Mouse (Mus musculus): ENCODE results near the gene Snn. TPM values are rescaled to one million over a fixed set of nuclear protein-coding genes. Genes with fewer than 3 reads are reported as not detected.

Gene Snn
- total RNA-seq, 2 experiments from 2014 or later, result 33.5 to 37.4 TPM

GRCm38 (mm10) chr16:11040603-11041002 lies 20.1 kb upstream of the Snn start:
- no peak for DNase-seq
- intact Hi-C loops (cut with DNase I), result no loop called here

GRCm38 (mm10) chr16:11043239-11043638 lies 17.5 kb upstream of the Snn start:
- intact Hi-C loops (cut with DNase I), result no loop called here
- no peak for DNase-seq

GRCm38 (mm10) chr16:11046437-11046836 lies 14.3 kb upstream of the Snn start:
- peak; percentile 48 to 56 for DNase-seq
- intact Hi-C loops (cut with DNase I), result no loop called here

- no peak for DNase-seq
- intact Hi-C loops (cut with DNase I), result no loop called here
These were observed 13.6 kb upstream of the Snn start for GRCm38 (mm10) chr16:11047130-11047529.

- intact Hi-C loops (cut with DNase I), result no loop called here
- no peak for DNase-seq
These were observed 10.5 kb upstream of the Snn start for GRCm38 (mm10) chr16:11050226-11050625.

GRCm38 (mm10) chr16:11051134-11051533 lies 9.6 kb upstream of the Snn start:
- intact Hi-C loops (cut with DNase I), result no loop called here
- no peak for DNase-seq

GRCm38 (mm10) chr16:11054409-11054808 lies 6.3 kb upstream of the Snn start:
- DNase-seq, result no peak
- intact Hi-C loops (cut with DNase I), result no loop called here

GRCm38 (mm10) chr16:11054871-11055270 lies 5.9 kb upstream of the Snn start:
- no peak for DNase-seq
- intact Hi-C loops (cut with DNase I), result no loop called here

- intact Hi-C loops (cut with DNase I), result no loop called here
- no peak for DNase-seq
These were observed 4.8 kb upstream of the Snn start for GRCm38 (mm10) chr16:11055916-11056315.

GRCm38 (mm10) chr16:11062794-11063721 lies 2.3 kb downstream of the Snn start:
- intact Hi-C loops (cut with DNase I), result no loop called here
- peak; percentile 91 to 92 for DNase-seq

GRCm38 (mm10) chr16:11064341-11064740 lies 3.6 kb downstream of the Snn start:
- no peak for DNase-seq
- intact Hi-C loops (cut with DNase I), result no loop called here

- intact Hi-C loops (cut with DNase I), result no loop called here
- no peak for DNase-seq
These were observed 4.0 kb downstream of the Snn start for GRCm38 (mm10) chr16:11064742-11065141.

- intact Hi-C loops (cut with DNase I), result no loop called here
- no peak for DNase-seq
These were observed 4.7 kb downstream of the Snn start for GRCm38 (mm10) chr16:11065431-11065830.

- intact Hi-C loops (cut with DNase I), result loop anchor here (2.0 kb wide), 1 partner anchor 21 kb away; no protein-coding TSS in a partner anchor
- peak; percentile 99 for DNase-seq
These were observed 5.5 kb downstream of the Snn start, which contains the start of gene Litaf for GRCm38 (mm10) chr16:11066029-11066832. Gene Litaf (minus strand): TSS chr16:11066157.

GRCm38 (mm10) chr16:11066833-11067191 lies 6.1 kb downstream of the Snn start:
- intact Hi-C loops (cut with DNase I), result loop anchor here (2.0 kb wide), 1 partner anchor 22 kb away; no protein-coding TSS in a partner anchor
- DNase-seq, result peak; percentile 68

GRCm38 (mm10) chr16:11068666-11069065 lies 7.9 kb downstream of the Snn start:
- intact Hi-C loops (cut with DNase I), result loop anchor here (2.0 kb wide), 1 partner anchor 32 kb away; no protein-coding TSS in a partner anchor
- no peak for DNase-seq

- intact Hi-C loops (cut with DNase I), result loop anchor here (2.0 kb wide), 1 partner anchor 32 kb away; no protein-coding TSS in a partner anchor
- DNase-seq, result no peak
These were observed 8.5 kb downstream of the Snn start for GRCm38 (mm10) chr16:11069271-11069670.

GRCm38 (mm10) chr16:11069710-11070420 lies 9.1 kb downstream of the Snn start:
- intact Hi-C loops (cut with DNase I), result loop anchor here (2.0 kb wide), 2 partner anchors 15 to 33 kb away; no protein-coding TSS in a partner anchor
- DNase-seq, result peak; percentile 44 to 49

GRCm38 (mm10) chr16:11071176-11071575 lies 10.4 kb downstream of the Snn start:
- intact Hi-C loops (cut with DNase I), result loop anchor here (2.0 kb wide), 1 partner anchor 14 kb away; no protein-coding TSS in a partner anchor
- DNase-seq, result peak; percentile 42 to 66

GRCm38 (mm10) chr16:11071887-11072286 lies 11.1 kb downstream of the Snn start:
- intact Hi-C loops (cut with DNase I), result loop anchor here (2.0 kb wide), 1 partner anchor 13 kb away; no protein-coding TSS in a partner anchor

More at GRCm38 (mm10) chr16:11071887-11072286, 11.1 kb downstream of the Snn start:
- DNase-seq, result no peak
